Mouse (Mus musculus): ENCODE measurements around the gene Tagln. TPM values are rescaled to one million over a fixed set of nuclear protein-coding genes. Genes with fewer than 3 reads are reported as not detected.
A peak's percentile ranks its signal among the peaks of the same experiment; 100 is the strongest.

The Tagln gene
- 2.3 and 22.2 TPM in 2 replicates for polyA plus RNA-seq (2011; ENCODE audit: insufficient read depth, insufficient read length, low replicate concordance, missing spikeins)

DNA sequence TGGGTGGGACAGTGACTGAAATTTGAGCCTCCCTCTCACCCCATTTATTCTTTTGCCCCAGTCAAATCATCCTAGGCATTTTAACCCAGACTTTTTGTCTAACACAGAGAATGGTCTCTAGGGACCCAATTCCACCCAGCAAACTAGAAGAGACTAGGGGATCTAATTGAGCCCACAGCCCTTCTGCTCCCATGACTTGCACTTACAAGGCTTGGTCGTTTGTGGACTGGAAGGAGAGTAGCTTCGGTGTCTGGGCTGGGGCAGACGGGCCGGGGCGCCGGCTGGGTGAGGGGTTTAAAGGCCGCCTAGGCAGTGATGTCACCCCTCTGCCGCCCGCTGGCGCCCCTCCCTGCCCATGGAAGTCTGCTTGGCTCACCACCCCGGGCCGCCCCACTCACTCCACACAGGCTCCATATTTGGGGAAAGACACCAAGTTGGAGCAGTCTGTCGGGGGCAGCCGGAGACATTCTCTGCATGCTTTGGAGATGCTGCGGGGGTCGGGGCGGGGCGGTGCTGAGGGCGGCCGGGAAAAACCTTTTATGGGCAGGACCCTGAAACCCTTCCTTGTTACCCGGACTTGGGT, at the start of gene Tagln:
Gene Tagln (minus strand): TSS at position 431 of the 583 bp plus-strand sequence.
- H3K27ac ChIP-seq (ENCODE audit: control insufficient read depth, insufficient read depth, low read depth, low read length, poor library complexity) = no peak within 1 kb of the TSS
- no peaks in the 10 kb centered on the region for H3K4me1 ChIP-seq (ENCODE audit: control insufficient read depth, insufficient read depth, low read length)
- H3K4me3 ChIP-seq (replicated peaks; ENCODE audit: control insufficient read depth, low read depth, low read length) = no peak within 1 kb of the TSS
- WGBS = 65% methylated on average over 21 of the region's 21 CpGs
- TF ChIP-seq POLR2A (IDR thresholded peaks at IDR 0.05; ENCODE audit: borderline replicate concordance, control insufficient read depth, low read depth, low read length) (no peak), CTCF (IDR thresholded peaks at IDR 0.05; ENCODE audit: control insufficient read depth, insufficient read depth, low read length) (no peak)

DNA sequence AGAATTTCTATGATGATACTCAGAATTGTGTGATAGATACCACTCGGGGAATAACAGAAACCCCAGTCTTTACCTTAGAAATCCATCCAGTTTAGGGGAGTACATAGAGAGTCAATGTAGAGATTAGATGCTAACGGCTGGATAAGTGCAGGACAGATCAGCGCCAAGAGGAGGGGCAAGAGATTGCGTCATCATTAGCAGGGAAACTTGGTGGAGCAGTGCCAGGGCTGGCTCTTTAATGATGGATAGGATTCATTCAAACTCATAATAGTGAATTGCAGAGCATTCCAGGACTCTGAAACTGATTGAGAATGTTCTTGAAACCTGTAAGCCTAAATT, 49.3 kb upstream of the Tagln start:
- WGBS = 1% methylated on average over 4 of the region's 4 CpGs
- H3K27ac ChIP-seq (ENCODE audit: control insufficient read depth, insufficient read depth, low read depth, low read length, poor library complexity) = no peak overlapping the region
- peak overlapping the region; percentile 98 for H3K4me3 ChIP-seq (replicated peaks; ENCODE audit: control insufficient read depth, low read depth, low read length)
- no peaks in the 10 kb centered on the region; the same call in 1 of the 2 replicates for H3K4me1 ChIP-seq (ENCODE audit: control insufficient read depth, insufficient read depth, low read length)
- TF ChIP-seq POLR2A (IDR thresholded peaks at IDR 0.05; ENCODE audit: borderline replicate concordance, control insufficient read depth, low read depth, low read length) (no peak), CTCF (IDR thresholded peaks at IDR 0.05; ENCODE audit: control insufficient read depth, insufficient read depth, low read length) (no peak)

DNA sequence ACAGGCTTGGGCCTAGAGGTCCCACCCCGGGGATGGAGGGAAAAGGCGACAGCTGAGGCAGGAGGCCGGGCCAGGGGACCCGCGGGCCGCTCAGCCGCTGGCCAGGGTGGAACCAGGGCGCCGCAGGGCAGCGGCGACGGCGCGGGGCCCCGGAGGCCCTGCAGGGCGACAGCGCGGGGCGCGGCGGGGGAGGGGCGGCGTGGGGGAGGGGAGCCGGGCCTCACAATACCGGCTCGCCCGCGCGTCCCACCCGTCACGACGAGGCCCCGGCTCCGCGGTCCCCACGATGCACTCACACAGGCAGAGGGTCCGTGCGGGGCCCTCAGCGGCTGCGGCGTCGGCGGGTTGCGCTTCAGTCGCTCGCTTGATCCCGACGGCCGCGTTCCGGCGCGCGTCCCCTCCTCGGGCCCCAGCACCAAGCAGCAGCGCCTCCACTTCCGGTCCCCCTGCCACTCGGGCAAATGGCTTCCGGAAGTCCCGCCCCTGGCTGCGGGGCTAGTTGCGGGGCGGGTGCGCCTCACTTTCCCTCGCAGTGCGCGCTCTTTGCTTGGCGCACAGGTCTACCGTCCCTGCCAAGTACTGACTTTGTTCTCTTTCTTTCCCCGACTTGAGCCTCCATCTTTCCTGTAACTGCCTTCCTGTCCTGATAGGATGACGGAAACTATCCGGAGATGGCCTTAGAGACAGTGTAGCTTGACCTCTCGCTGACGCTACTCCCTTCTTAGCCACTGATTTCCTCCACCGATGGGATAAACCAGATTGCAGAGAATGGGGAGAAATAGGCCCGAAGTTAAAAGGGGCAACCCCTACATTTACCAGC, 48.8 kb upstream of the Tagln start:
- peak overlapping the region; percentile 98 for H3K4me3 ChIP-seq (replicated peaks; ENCODE audit: control insufficient read depth, low read depth, low read length)
- TF ChIP-seq POLR2A (IDR thresholded peaks at IDR 0.05; ENCODE audit: borderline replicate concordance, control insufficient read depth, low read depth, low read length) = peak; percentile 78; the same call in 1 of the 2 replicates
- no peak for TF ChIP-seq CTCF (IDR thresholded peaks at IDR 0.05; ENCODE audit: control insufficient read depth, insufficient read depth, low read length)
- under 1% methylated on average over 68 of the region's 76 CpGs for WGBS
- H3K4me1 ChIP-seq (ENCODE audit: control insufficient read depth, insufficient read depth, low read length) = no peaks in the 10 kb centered on the region; the same call in 1 of the 2 replicates
- H3K27ac ChIP-seq (ENCODE audit: control insufficient read depth, insufficient read depth, low read depth, low read length, poor library complexity) = peak overlapping the region; percentile 90

- under 1% methylated on average over 23 of the region's 23 CpGs for WGBS
- peak overlapping the region; percentile 90; the same call in 1 of the 2 replicates for H3K27ac ChIP-seq (ENCODE audit: control insufficient read depth, insufficient read depth, low read depth, low read length, poor library complexity)
- peak overlapping the region; percentile 98 for H3K4me3 ChIP-seq (replicated peaks; ENCODE audit: control insufficient read depth, low read depth, low read length)
- H3K4me1 ChIP-seq (ENCODE audit: control insufficient read depth, insufficient read depth, low read length) = no peaks in the 10 kb centered on the region; the same call in 1 of the 2 replicates
- TF ChIP-seq POLR2A (IDR thresholded peaks at IDR 0.05; ENCODE audit: borderline replicate concordance, control insufficient read depth, low read depth, low read length) (no peak), CTCF (IDR thresholded peaks at IDR 0.05; ENCODE audit: control insufficient read depth, insufficient read depth, low read length) (no peak)
Observed at GRCm38 (mm10) chr9:45983676-45984408, 48.0 kb upstream of the Tagln start.

DNA sequence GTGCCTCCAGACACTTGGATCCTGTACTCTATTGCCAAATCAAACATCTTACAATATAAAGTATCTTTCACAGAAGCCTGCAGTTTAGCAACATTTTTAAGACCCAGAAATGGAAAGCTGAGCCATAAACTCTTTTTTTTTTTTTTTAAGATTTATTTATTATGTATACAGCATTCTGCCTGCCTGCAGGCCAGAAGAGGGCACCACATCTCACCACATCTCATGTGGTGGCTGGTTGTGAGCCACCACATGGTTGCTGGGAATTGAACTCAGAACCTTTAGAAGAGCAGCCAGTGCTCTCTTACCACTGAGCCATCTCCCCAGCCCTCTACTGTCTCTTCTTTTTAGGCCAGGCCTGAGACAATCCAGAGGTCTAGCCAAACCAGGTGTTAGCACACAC, 45.5 kb upstream of the Tagln start:
- TF ChIP-seq CTCF (IDR thresholded peaks at IDR 0.05; ENCODE audit: control insufficient read depth, insufficient read depth, low read length) = no peak
- Histone ChIP-seq H3K27ac (ENCODE audit: control insufficient read depth, insufficient read depth, low read depth, low read length, poor library complexity) (no peak overlapping the region), H3K4me1 (ENCODE audit: control insufficient read depth, insufficient read depth, low read length) (no peaks in the 10 kb centered on the region; the same call in 1 of the 2 replicates), H3K4me3 (replicated peaks; ENCODE audit: control insufficient read depth, low read depth, low read length) (no peak overlapping the region)

- Histone ChIP-seq H3K4me3 (replicated peaks; ENCODE audit: control insufficient read depth, low read depth, low read length) (no peak overlapping the region), H3K27ac (ENCODE audit: control insufficient read depth, insufficient read depth, low read depth, low read length, poor library complexity) (no peak overlapping the region), H3K4me1 (ENCODE audit: control insufficient read depth, insufficient read depth, low read length) (no peaks in the 10 kb centered on the region; the same call in 1 of the 2 replicates)
- TF ChIP-seq CTCF (IDR thresholded peaks at IDR 0.05; ENCODE audit: control insufficient read depth, insufficient read depth, low read length) (no peak), POLR2A (IDR thresholded peaks at IDR 0.05; ENCODE audit: borderline replicate concordance, control insufficient read depth, low read depth, low read length) (no peak)
- 85% methylated on average over 1 of the region's 1 CpGs for WGBS
Observed at GRCm38 (mm10) chr9:45980611-45981010, 44.8 kb upstream of the Tagln start.

GRCm38 (mm10) chr9:45979778-45980177, 43.9 kb upstream of the Tagln start:
- TF ChIP-seq CTCF (IDR thresholded peaks at IDR 0.05; ENCODE audit: control insufficient read depth, insufficient read depth, low read length) (no peak), POLR2A (IDR thresholded peaks at IDR 0.05; ENCODE audit: borderline replicate concordance, control insufficient read depth, low read depth, low read length) (no peak)
- no peak overlapping the region for H3K4me3 ChIP-seq (replicated peaks; ENCODE audit: control insufficient read depth, low read depth, low read length)
- WGBS = 79% methylated on average over 2 of the region's 2 CpGs
- no peak overlapping the region for H3K27ac ChIP-seq (ENCODE audit: control insufficient read depth, insufficient read depth, low read depth, low read length, poor library complexity)
- no peaks in the 10 kb centered on the region; the same call in 1 of the 2 replicates for H3K4me1 ChIP-seq (ENCODE audit: control insufficient read depth, insufficient read depth, low read length)

DNA sequence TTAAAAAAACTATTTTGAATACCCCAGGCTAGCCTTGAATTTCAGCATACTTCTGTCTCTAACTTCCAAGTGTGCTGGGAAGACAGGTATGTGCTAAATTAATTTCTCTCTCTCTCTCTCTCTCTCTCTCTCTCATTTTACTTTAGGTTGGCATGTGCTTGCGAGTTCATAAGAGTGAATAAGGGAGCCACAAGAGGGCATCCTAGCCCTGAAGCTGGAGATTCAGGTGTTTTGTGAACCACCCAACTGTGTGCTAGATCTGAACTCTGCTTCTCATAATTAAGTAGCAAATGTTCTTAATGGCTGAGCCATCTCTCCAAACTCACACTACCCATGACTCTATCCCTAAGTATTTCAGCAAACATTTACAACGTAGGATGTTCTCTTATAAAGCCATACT, 41.0 kb upstream of the Tagln start:
- no peaks in the 10 kb centered on the region for H3K4me1 ChIP-seq (ENCODE audit: control insufficient read depth, insufficient read depth, low read length)
- H3K4me3 ChIP-seq (replicated peaks; ENCODE audit: control insufficient read depth, low read depth, low read length) = no peak overlapping the region
- no peak overlapping the region for H3K27ac ChIP-seq (ENCODE audit: control insufficient read depth, insufficient read depth, low read depth, low read length, poor library complexity)
- TF ChIP-seq POLR2A (IDR thresholded peaks at IDR 0.05; ENCODE audit: borderline replicate concordance, control insufficient read depth, low read depth, low read length) = no peak
- TF ChIP-seq CTCF (IDR thresholded peaks at IDR 0.05; ENCODE audit: control insufficient read depth, insufficient read depth, low read length) = no peak
- 83% methylated on average over 2 of the region's 2 CpGs for WGBS

Data from bone marrow, adult 2 months (tissue).